In genomic region chr10:50138351-50138750, GRCm38 (mm10) we compare ENCODE assay signal across 4 mouse cellular contexts.
"Had no signal": no experiment of that assay in that cellular context is flagged by ENCODE, and none has a peak within 500 bp of the region (broad histone marks: within the 10 kb centered on the region; RNA-seq: fewer than 3 reads in every experiment).

No protein-coding gene starts in this region.

- DNase-seq: kidney, postnatal 25 days; liver, postnatal 0 days; thymus, adult 18-20 months; thymus, postnatal 36 days had no signal
